Mouse (Mus musculus): ENCODE data around the gene Atxn2.
A peak's percentile ranks its signal among the peaks of the same experiment; 100 is the strongest.
"Not testable (repeated sequence)": the region's sequence is repeated elsewhere in the genome, so short reads cannot be mapped to it uniquely, and the experiment has no call there.

Atxn2 gene

GRCm38 (mm10) chr5:121711174-121711927 is at the start of gene Atxn2:
Atxn2 (plus strand) TSS chr5:121711337.
- DNase-seq, result peak; percentile 82 to 84

- DNase-seq, result no peak
Measured at GRCm38 (mm10) chr5:121661494-121661893, 49.6 kb upstream of the Atxn2 start.

GRCm38 (mm10) chr5:121663456-121663855 is 47.7 kb upstream of the Atxn2 start:
- no peak for DNase-seq

GRCm38 (mm10) chr5:121664078-121664477 is 47.1 kb upstream of the Atxn2 start:
- DNase-seq, result peak in 1 of 2 experiments; percentile 31

- DNase-seq, result no peak
Measured at GRCm38 (mm10) chr5:121664971-121665370, 46.2 kb upstream of the Atxn2 start.

- DNase-seq, result peak; percentile 48 to 64
Measured at GRCm38 (mm10) chr5:121667067-121667466, 44.1 kb upstream of the Atxn2 start.

GRCm38 (mm10) chr5:121668411-121668810 is 42.7 kb upstream of the Atxn2 start:
- DNase-seq, result no peak

- DNase-seq, result peak in 1 of 2 experiments; percentile 66
Measured at GRCm38 (mm10) chr5:121670412-121670811, 40.7 kb upstream of the Atxn2 start.

- DNase-seq, result no peak
Measured at GRCm38 (mm10) chr5:121682250-121682649, 28.9 kb upstream of the Atxn2 start.

- DNase-seq, result no peak
Measured at GRCm38 (mm10) chr5:121685495-121685894, 25.6 kb upstream of the Atxn2 start.

GRCm38 (mm10) chr5:121686113-121686898 is 24.8 kb upstream of the Atxn2 start:
- peak; percentile 45 to 49 for DNase-seq

- peak; percentile 81 to 86 for DNase-seq
Measured at GRCm38 (mm10) chr5:121690482-121691211, 20.5 kb upstream of the Atxn2 start.

- DNase-seq, result not testable (repeated sequence)
Measured at GRCm38 (mm10) chr5:121691436-121691835, 19.7 kb upstream of the Atxn2 start.

- DNase-seq, result no peak
Measured at GRCm38 (mm10) chr5:121692897-121693296, 18.2 kb upstream of the Atxn2 start.

- DNase-seq, result no peak
Measured at GRCm38 (mm10) chr5:121696761-121697160, 14.4 kb upstream of the Atxn2 start.

- DNase-seq, result no peak
Measured at GRCm38 (mm10) chr5:121699891-121700290, 11.2 kb upstream of the Atxn2 start.

GRCm38 (mm10) chr5:121700496-121700895 is 10.6 kb upstream of the Atxn2 start:
- DNase-seq, result no peak

GRCm38 (mm10) chr5:121701111-121701769 is 9.9 kb upstream of the Atxn2 start:
- DNase-seq, result no peak

GRCm38 (mm10) chr5:121703341-121703740 is 7.8 kb upstream of the Atxn2 start:
- DNase-seq, result peak; percentile 71 to 83

- DNase-seq, result peak in 1 of 2 experiments; percentile 51
Measured at GRCm38 (mm10) chr5:121704512-121705248, 6.5 kb upstream of the Atxn2 start.

- DNase-seq, result no peak
Measured at GRCm38 (mm10) chr5:121710402-121710801, 735 bp upstream of the Atxn2 start.

GRCm38 (mm10) chr5:121710851-121711173 is 325 bp upstream of the Atxn2 start:
- DNase-seq, result peak in 1 of 2 experiments; percentile 70

Data from kidney, adult 8-10 months (tissue).